Mouse (Mus musculus) cortical plate, adult 2 months (tissue): ENCODE results near the gene Ctnnb1. TPM values are rescaled to one million over a fixed set of nuclear protein-coding genes. Genes with fewer than 3 reads are reported as not detected.

ENCODE experiments used
- H3K27ac ChIP-seq: fragments of 200-500 bp; 2 replicates; pipeline ENCODE4 v1.5.1; 2012; ENCODE audit warnings: low read length, control low read depth, inconsistent platforms; ENCODE audit not compliant: insufficient read depth
- H3K4me1 ChIP-seq: fragments of 200-500 bp; 2 replicates; pipeline ENCODE4 v1.6.1; 2011; ENCODE audit warnings: low read length; ENCODE audit not compliant: control insufficient read depth, insufficient read depth
- H3K4me3 ChIP-seq: fragments of 200-500 bp; 2 replicates; pipeline ENCODE4 v1.5.1; 2011; ENCODE audit warnings: mild to moderate bottlenecking, low read length, control low read depth; ENCODE audit not compliant: insufficient read depth
- CTCF ChIP-seq: fragments of 200-500 bp; IDR thresholded peaks from 2 replicates; pipeline ENCODE4 v1.5.1; 2011; ENCODE audit warnings: mild to moderate bottlenecking, control low read depth, low read length; ENCODE audit not compliant: insufficient read depth; ENCODE audit errors: extremely low read depth
- POLR2A ChIP-seq: fragments of 200-500 bp; IDR thresholded peaks from 2 replicates; pipeline ENCODE4 v1.6.1; 2011; ENCODE audit warnings: mild to moderate bottlenecking, low read length, control low read depth; ENCODE audit not compliant: insufficient read depth; ENCODE audit errors: extremely low read depth
- polyA plus RNA-seq: library from polyadenylated mRNA; depleted of rRNA; stranded (reverse); fragments of >200 nt; gene quantifications from 2 replicates; pipeline ENCODE4 v1.2.3, GENCODE M21; 2012

The Ctnnb1 gene
- polyA plus RNA-seq, 1 experiment, result 204 TPM

GRCm38 (mm10) chr9:121005961-121006360, 76.9 kb downstream of the Ctnnb1 start:
- Histone ChIP-seq H3K27ac (no peak overlapping the region), H3K4me3 (no peak overlapping the region), H3K4me1 (peaks cover 8% of the 10 kb centered on the region)
- no peak for TF ChIP-seq POLR2A
- TF ChIP-seq CTCF, result no peak
